Mouse (Mus musculus) cerebellum, adult 2 months (tissue): Measurements from ENCODE around the gene St6galnac3.

Source experiments
- CTCF ChIP-seq: fragments of 200-500 bp; IDR thresholded peaks from 2 replicates; pipeline ENCODE4 v1.5.1; 2011; ENCODE audit warnings: low read depth, mild to moderate bottlenecking, control low read depth, low read length, moderate library complexity, borderline replicate concordance; ENCODE audit not compliant: insufficient read depth
- POLR2A ChIP-seq: fragments of 200-500 bp; IDR thresholded peaks from 2 replicates; pipeline ENCODE4 v1.6.1; 2011; ENCODE audit warnings: low read length, control low read depth, borderline replicate concordance; ENCODE audit not compliant: insufficient read depth

DNA sequence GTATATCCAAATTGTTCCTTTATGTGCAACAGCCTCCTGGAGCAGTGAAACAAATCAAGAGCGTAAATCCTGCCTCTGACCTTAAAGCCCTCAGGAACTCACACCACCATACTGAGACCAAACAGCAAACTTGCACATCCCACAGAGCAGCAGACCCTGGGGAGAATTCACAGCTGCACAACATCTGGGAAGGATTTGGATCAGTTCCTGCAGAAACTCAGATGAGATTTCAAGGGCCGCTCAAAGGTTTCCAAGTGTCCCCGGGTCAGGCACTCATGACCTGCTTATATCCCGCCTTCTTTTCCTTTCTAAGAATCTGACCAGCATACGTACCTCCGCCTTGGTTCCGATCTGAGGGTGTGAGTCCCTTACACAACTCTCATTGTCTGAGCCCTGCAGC lies 9.3 kb downstream of the St6galnac3 start:
- no peak for TF ChIP-seq CTCF
- no peak for TF ChIP-seq POLR2A
